Comparison of ENCODE assay signal across 8 mouse cellular contexts in the genomic region with DNA sequence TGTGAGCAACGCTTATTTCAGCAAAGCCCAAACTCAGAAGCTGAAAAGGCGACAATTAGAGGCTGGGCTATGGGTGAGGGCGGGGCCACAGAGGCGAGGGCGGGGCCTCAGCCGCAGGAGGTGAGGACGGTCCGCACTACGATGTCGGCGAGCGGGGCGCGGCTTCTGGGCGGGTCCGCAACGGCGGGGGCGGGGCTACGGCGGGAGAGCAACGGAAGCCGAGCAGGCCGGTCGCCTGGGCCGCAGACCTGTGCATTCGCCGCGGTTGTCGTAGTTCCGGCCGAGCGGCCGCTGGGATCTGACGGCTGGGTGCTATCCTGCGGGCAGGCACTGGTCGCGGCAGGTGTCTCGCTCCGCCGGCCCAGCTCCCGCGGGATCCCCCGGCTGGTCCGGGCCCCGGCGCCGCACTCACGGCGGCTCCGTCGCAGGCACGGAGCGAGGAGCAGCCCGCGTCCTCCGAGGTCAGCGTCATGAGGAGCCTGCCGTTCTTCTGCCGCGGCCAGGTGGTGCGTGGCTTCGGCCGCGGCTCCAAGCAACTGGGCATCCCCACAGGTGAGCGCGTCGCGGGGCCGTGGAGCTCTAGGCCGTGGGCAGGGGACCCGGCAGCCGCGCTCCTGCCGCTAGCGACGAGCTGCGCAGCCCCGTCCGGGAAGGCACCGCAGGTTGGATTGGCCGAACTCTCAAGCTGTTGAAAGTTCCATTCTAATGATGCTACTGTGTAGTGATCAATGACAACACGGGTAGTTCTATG. TPM values are rescaled to one million over a fixed set of nuclear protein-coding genes. Genes with fewer than 3 reads are reported as not detected.
DNase-seq lines count a peak whose midpoint lies in the region; ATAC-seq and TF ChIP-seq lines count a peak whose summit lies in the region.

Rfk (plus strand) TSS at position 203 of the 751 bp plus-strand sequence.

- peak within 1 kb of the TSS; percentile 70 for H3K4me2 ChIP-seq in heart, embryonic 14.5 days (ENCODE audit: low read length)
- H3K4me2 ChIP-seq in liver, embryonic 14.5 days (ENCODE audit: low read depth) = peak within 1 kb of the TSS; percentile 93
- peak within 1 kb of the TSS; percentile 55 for H3K4me2 ChIP-seq in neural tube, embryonic 11.5 days (ENCODE audit: low read depth)
- H3K4me2 ChIP-seq in stomach, postnatal 0 days (replicated peaks; ENCODE audit: low read depth) = peak within 1 kb of the TSS; percentile 77

- under 1% methylated on average over 83 of the region's 83 CpGs for whole genome bisulfite sequencing in heart, embryonic 14.5 days
- WGBS in liver, embryonic 14.5 days (ENCODE audit: insufficient replicate concordance) = under 1% methylated on average over 83 of the region's 83 CpGs
- under 1% methylated on average over 73 of the region's 83 CpGs for WGBS in neural tube, embryonic 11.5 days
- WGBS in stomach, postnatal 0 days = under 1% methylated on average over 67 of the region's 83 CpGs

- no peak for TF ChIP-seq CTCF in liver, embryonic 14.5 days (IDR thresholded peaks at IDR 0.05; ENCODE audit: low read depth)
- no peak for TF ChIP-seq CTCF in stomach, postnatal 0 days (IDR thresholded peaks at IDR 0.05; ENCODE audit: low read depth)

- H3K4me1 ChIP-seq in brown adipose tissue, adult 24 weeks (ENCODE audit: control insufficient read depth, insufficient read depth, insufficient read length, low read length) = peaks cover 9% of the 10 kb centered on the region; the same call in 1 of the 2 replicates
- peaks cover 2 to 14% of the 10 kb centered on the region in 2 experiments; a peak in 3 of 4 replicates for H3K4me1 ChIP-seq in heart, embryonic 14.5 days (ENCODE audit: control insufficient read depth in 2 of 2, insufficient read depth in 2 of 2, low read length in 2 of 2)
- peaks cover 12 to 23% of the 10 kb centered on the region in 2 experiments for H3K4me1 ChIP-seq in liver, embryonic 14.5 days (replicated peaks; ENCODE audit: control insufficient read depth in 2 of 2, insufficient read depth in 2 of 2, low read length in 1 of 2)
- H3K4me1 ChIP-seq in neural tube, embryonic 11.5 days (ENCODE audit: control insufficient read depth, insufficient read depth, low read length) = peaks cover 4% of the 10 kb centered on the region
- H3K4me1 ChIP-seq in stomach, postnatal 0 days (replicated peaks; ENCODE audit: control insufficient read depth, insufficient read depth) = 0 out of 2 replicates have a peak, but pooled peaks cover 2% of the 10 kb centered on the region

- H3K9me3 ChIP-seq in heart, embryonic 14.5 days (ENCODE audit: control insufficient read depth, low read length) = no peaks in the 10 kb centered on the region
- H3K9me3 ChIP-seq in liver, embryonic 14.5 days (ENCODE audit: control insufficient read depth, low read length) = no peaks in the 10 kb centered on the region
- H3K9me3 ChIP-seq in neural tube, embryonic 11.5 days (ENCODE audit: control insufficient read depth, low read length) = no peaks in the 10 kb centered on the region
- H3K9me3 ChIP-seq in stomach, postnatal 0 days (ENCODE audit: control insufficient read depth, low read length) = no peaks in the 10 kb centered on the region

- peak; percentile 96 for DNase-seq in CD4-positive, CD25-positive, alpha-beta regulatory T cell, adult 2 months (ENCODE audit: low read depth, low spot score)
- peak; percentile 67 for DNase-seq in fibroblast of lung, adult 2 months (ENCODE audit: low read depth)
- DNase-seq in kidney, postnatal 25 days = peak; percentile 96 to 97
- DNase-seq in liver, embryonic 14.5 days (ENCODE audit: low read depth in 3 of 3, low spot score in 3 of 3) = peak; percentile 84 to 88 (median 88)
- DNase-seq in neural tube, embryonic 11.5 days (ENCODE audit: low spot score) = peak; percentile 95
- peak; percentile 98 for DNase-seq in stomach, postnatal 0 days (ENCODE audit: low spot score)

- H3K27me3 ChIP-seq in heart, embryonic 14.5 days (ENCODE audit: control insufficient read depth, insufficient read depth, low read length) = no peaks in the 10 kb centered on the region
- no peaks in the 10 kb centered on the region for H3K27me3 ChIP-seq in liver, embryonic 14.5 days (ENCODE audit: control insufficient read depth, insufficient read depth, low read length)
- H3K27me3 ChIP-seq in neural tube, embryonic 11.5 days (ENCODE audit: control insufficient read depth, insufficient read depth, low read length) = no peaks in the 10 kb centered on the region
- no peaks in the 10 kb centered on the region for H3K27me3 ChIP-seq in stomach, postnatal 0 days (ENCODE audit: control insufficient read depth, insufficient read depth, low read length)

- peak within 1 kb of the TSS; percentile 68 for H3K4me3 ChIP-seq in brown adipose tissue, adult 24 weeks (ENCODE audit: insufficient read depth, low read depth, low read length)
- H3K4me3 ChIP-seq in heart, embryonic 14.5 days (ENCODE audit: control insufficient read depth in 1 of 2, insufficient read depth in 1 of 2, low read depth in 1 of 2, low read length in 2 of 2) = peak within 1 kb of the TSS; percentile 71 to 94
- H3K4me3 ChIP-seq in liver, embryonic 14.5 days (ENCODE audit: insufficient read depth in 1 of 2, low read depth in 2 of 2, low read length in 2 of 2) = peak within 1 kb of the TSS; percentile 73 to 83
- H3K4me3 ChIP-seq in neural tube, embryonic 11.5 days (ENCODE audit: low read depth, low read length) = peak within 1 kb of the TSS; percentile 85
- H3K4me3 ChIP-seq in stomach, postnatal 0 days (ENCODE audit: low read depth, low read length) = peak within 1 kb of the TSS; percentile 87

- peak within 1 kb of the TSS; percentile 2; the same call in 1 of the 2 replicates for H3K27ac ChIP-seq in brown adipose tissue, adult 24 weeks (replicated peaks; ENCODE audit: low read depth, low read length)
- H3K27ac ChIP-seq in heart, embryonic 14.5 days (replicated peaks in 1 of 2; ENCODE audit: control insufficient read depth in 1 of 2, insufficient read depth in 1 of 2, low read depth in 2 of 2, low read length in 2 of 2) = peak within 1 kb of the TSS; percentile 9 to 69
- H3K27ac ChIP-seq in liver, embryonic 14.5 days = peak within 1 kb of the TSS; percentile 76
- H3K27ac ChIP-seq in neural tube, embryonic 11.5 days (ENCODE audit: low read depth, low read length) = 0 out of 2 replicates have a peak within 1 kb of the TSS, but pooled peaks have one; percentile 8
- H3K27ac ChIP-seq in stomach, postnatal 0 days (replicated peaks) = peak within 1 kb of the TSS; percentile 91

- no peak for TF ChIP-seq EP300 in liver, embryonic 14.5 days (IDR thresholded peaks at IDR 0.05; ENCODE audit: low read depth)
- no peak for TF ChIP-seq EP300 in stomach, postnatal 0 days (optimal IDR thresholded peaks at IDR 0.05)

- peak; percentile 96 for ATAC-seq in heart, embryonic 14.5 days (ENCODE audit: insufficient number of reproducible peaks, insufficient read depth, low FRiP score, low read depth)
- peak; percentile 97 for ATAC-seq in liver, embryonic 14.5 days (ENCODE audit: insufficient read depth)
- ATAC-seq in neural tube, embryonic 11.5 days (ENCODE audit: insufficient read depth, low FRiP score, low TSS enrichment) = peak; percentile 99
- ATAC-seq in stomach, postnatal 0 days (ENCODE audit: low FRiP score, low TSS enrichment) = peak; percentile 97

- peaks cover 25% of the 10 kb centered on the region for H3K36me3 ChIP-seq in heart, embryonic 14.5 days (ENCODE audit: control insufficient read depth, insufficient read depth, low read length)
- H3K36me3 ChIP-seq in liver, embryonic 14.5 days (replicated peaks; ENCODE audit: control insufficient read depth, insufficient read depth, low read depth) = peaks cover 13% of the 10 kb centered on the region
- H3K36me3 ChIP-seq in neural tube, embryonic 11.5 days (ENCODE audit: control insufficient read depth, insufficient read depth, low read length) = 0 out of 2 replicates have a peak, but pooled peaks cover 2% of the 10 kb centered on the region
- H3K36me3 ChIP-seq in stomach, postnatal 0 days (ENCODE audit: control insufficient read depth, insufficient read depth, low read length) = no peaks in the 10 kb centered on the region; the same call in 1 of the 2 replicates

- H3K9ac ChIP-seq in heart, embryonic 14.5 days (ENCODE audit: low read length) = peak within 1 kb of the TSS; percentile 95
- H3K9ac ChIP-seq in liver, embryonic 14.5 days (replicated peaks) = peak within 1 kb of the TSS; percentile 96
- H3K9ac ChIP-seq in neural tube, embryonic 11.5 days (ENCODE audit: low read length) = peak within 1 kb of the TSS; percentile 90
- H3K9ac ChIP-seq in stomach, postnatal 0 days (ENCODE audit: low read length) = peak within 1 kb of the TSS; percentile 89

RNA-seq across cellular contexts. Expression of gene Rfk, which starts in this region (rescaled TPM):
- polyA plus RNA-seq in brown adipose tissue, adult 24 weeks (2012; ENCODE audit: insufficient read depth, insufficient read length, missing spikeins) = 107 and 113 TPM in 2 replicates
- polyA plus RNA-seq in heart, embryonic 14.5 days (2014; fragmentation: Nextera tagmentation; extraction: Ambion mirVana) = 74.3 and 79.0 TPM in 2 replicates
- polyA plus RNA-seq in liver, embryonic 14.5 days (2012; rRNA removed) = 19.8 and 26.2 TPM in 2 replicates
- 47.4 and 53.3 TPM in 2 replicates for polyA plus RNA-seq in liver, embryonic 14.5 days (2014; fragmentation: Nextera tagmentation; extraction: Ambion mirVana)
- 79.6 and 85.1 TPM in 2 replicates for polyA plus RNA-seq in neural tube, embryonic 11.5 days (2014; fragmentation: Nextera tagmentation; extraction: Ambion mirVana)
- polyA plus RNA-seq in stomach, postnatal 0 days (2015; fragmentation: Nextera tagmentation; extraction: Ambion mirVana) = 145 and 153 TPM in 2 replicates

Comparison
In these comparisons a context has a peak if more than half of its experiments do, and no peak if none do; other contexts are left out.
1. Peak in every context shown above with its lines: DNase-seq, ATAC-seq, H3K4me3 ChIP-seq and H3K27ac ChIP-seq.
2. H3K27ac ChIP-seq: peak in every context shown above with its lines; median percentile 91 in stomach, postnatal 0 days; 76 in liver, embryonic 14.5 days; 39 in heart, embryonic 14.5 days; 8 in neural tube, embryonic 11.5 days; 2 in brown adipose tissue, adult 24 weeks.